Mouse (Mus musculus) neural tube, embryonic 12.5 days (tissue): ENCODE measurements around the gene Sgms1. TPM values are rescaled to one million over a fixed set of nuclear protein-coding genes. Genes with fewer than 3 reads are reported as not detected.

Experiments
- ATAC-seq: fragments of 200-750 bp; cut with Nextera tagmentation; 2 replicates; pipeline ENCODE4 v1.8.0; 2017; ENCODE audit warnings: low read depth, mild to moderate bottlenecking, moderate TSS enrichment, moderate library complexity; ENCODE audit not compliant: low FRiP score
- H3K27ac ChIP-seq: fragments of 300-500 bp; sonication (generic); 2 replicates; pipeline ENCODE4 v1.5.1; 2016
- H3K27me3 ChIP-seq: fragments of 300-500 bp; sonication (generic); replicated peaks from 2 replicates; pipeline ENCODE4 v1.6.1; 2016; ENCODE audit warnings: mild to moderate bottlenecking
- H3K36me3 ChIP-seq: fragments of 300-500 bp; sonication (generic); 2 replicates; pipeline ENCODE4 v1.6.1; 2016; ENCODE audit warnings: mild to moderate bottlenecking
- H3K4me1 ChIP-seq: fragments of 300-500 bp; sonication (generic); 2 replicates; pipeline ENCODE4 v1.6.1; 2016
- H3K4me2 ChIP-seq: fragments of 300-500 bp; sonication (generic); replicated peaks from 2 replicates; pipeline ENCODE4 v1.6.1; 2016; ENCODE audit warnings: mild to moderate bottlenecking
- H3K4me3 ChIP-seq: fragments of 300-500 bp; sonication (generic); 2 replicates; pipeline ENCODE4 v1.5.1; 2016
- H3K9ac ChIP-seq: fragments of 300-500 bp; sonication (generic); 2 replicates; pipeline ENCODE4 v1.6.1; 2016; ENCODE audit warnings: mild to moderate bottlenecking
- H3K9me3 ChIP-seq: fragments of 300-500 bp; sonication (generic); 2 replicates; pipeline ENCODE4 v1.6.1; 2016; ENCODE audit warnings: mild to moderate bottlenecking
- WGBS: fragments of 180-500 bp; shearing (Covaris S2); methylation state at CpG from one replicate; pipeline ENCODE4 v1.1.7; 2016; 5-methylcytosine and 5-hydroxymethylcytosine counted together
- polyA plus RNA-seq: library from polyadenylated mRNA; unstranded; fragments of >200 nt; fragmentation: Nextera tagmentation; extraction: Ambion mirVana; gene quantifications from 2 replicates; pipeline ENCODE4 v1.2.1, GENCODE M21; 2016

Gene Sgms1
- polyA plus RNA-seq, 1 experiment from 2014 or later = 17.2 TPM

GRCm38 (mm10) chr19:32252987-32253386 is 136.5 kb downstream of the Sgms1 start:
- peaks cover 9% of the 10 kb centered on the region; the same call in 1 of the 2 replicates for H3K4me1 ChIP-seq
- no peaks in the 10 kb centered on the region for H3K27me3 ChIP-seq
- H3K4me3 ChIP-seq = no peak overlapping the region
- H3K9me3 ChIP-seq = no peaks in the 10 kb centered on the region
- no peak overlapping the region for H3K4me2 ChIP-seq
- no peak overlapping the region for H3K27ac ChIP-seq
- no peak overlapping the region for H3K9ac ChIP-seq
- H3K36me3 ChIP-seq = no peaks in the 10 kb centered on the region
- WGBS = 89% methylated on average over 7 of the region's 7 CpGs
- no peak for ATAC-seq

GRCm38 (mm10) chr19:32252451-32252850 is 137.1 kb downstream of the Sgms1 start:
- Histone ChIP-seq H3K27me3 (no peaks in the 10 kb centered on the region), H3K9ac (no peak overlapping the region), H3K4me3 (no peak overlapping the region), H3K4me1 (peaks cover 9% of the 10 kb centered on the region; the same call in 1 of the 2 replicates), H3K4me2 (no peak overlapping the region), H3K9me3 (no peaks in the 10 kb centered on the region), H3K27ac (no peak overlapping the region), H3K36me3 (no peaks in the 10 kb centered on the region)
- no peak for ATAC-seq
- 80% methylated on average over 3 of the region's 3 CpGs for WGBS

DNA sequence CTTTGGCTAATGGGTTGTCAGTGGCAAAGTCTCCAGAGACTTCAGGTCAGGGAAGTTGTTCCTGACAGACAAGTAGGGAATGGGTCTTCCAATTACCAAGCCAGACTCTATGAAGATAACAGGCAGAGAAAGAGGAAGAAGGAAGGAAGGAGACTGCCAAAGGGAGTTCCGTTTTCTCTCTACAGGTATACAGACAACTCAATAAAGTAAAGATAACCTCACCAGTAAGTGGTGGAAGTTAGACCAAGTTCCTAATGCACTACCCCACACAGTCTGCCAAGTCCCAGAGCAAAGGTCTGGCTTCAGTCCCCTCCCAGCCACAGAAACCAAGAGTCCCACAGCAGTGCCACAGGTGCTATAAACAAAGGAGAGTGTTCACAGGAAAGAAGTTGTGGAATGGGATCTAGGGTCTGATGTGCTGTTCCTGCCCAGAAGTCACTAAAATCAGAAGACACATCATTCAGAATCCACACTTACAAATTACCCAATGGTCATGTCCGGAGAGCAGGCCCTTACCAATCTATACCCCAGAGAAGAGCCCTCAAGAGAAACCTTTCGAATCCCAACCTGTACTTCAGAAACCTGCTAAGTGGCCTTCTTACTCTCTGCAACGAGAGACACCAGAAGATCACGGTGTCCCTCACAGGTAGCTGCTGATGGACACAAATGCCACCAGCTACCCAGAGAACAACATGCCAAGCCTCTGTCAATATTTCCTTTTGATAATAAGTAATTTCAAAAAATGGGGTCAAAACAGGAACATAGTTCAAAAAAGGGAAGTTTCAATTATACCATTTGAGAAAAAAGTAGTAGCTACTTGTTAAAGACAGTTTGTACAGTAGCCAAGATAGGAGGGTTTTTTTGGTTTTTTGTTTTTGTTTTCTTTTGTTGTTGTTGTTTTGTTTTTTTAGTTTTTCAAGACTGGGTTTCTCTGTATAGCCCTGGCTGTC is 140.1 kb downstream of the Sgms1 start:
- H3K4me1 ChIP-seq = no peaks in the 10 kb centered on the region
- ATAC-seq = no peak
- H3K9ac ChIP-seq = no peak overlapping the region
- H3K9me3 ChIP-seq = no peaks in the 10 kb centered on the region
- no peaks in the 10 kb centered on the region for H3K27me3 ChIP-seq
- 93% methylated on average over 5 of the region's 5 CpGs for WGBS
- no peak overlapping the region for H3K4me3 ChIP-seq
- no peak overlapping the region for H3K27ac ChIP-seq
- no peak overlapping the region for H3K4me2 ChIP-seq
- no peaks in the 10 kb centered on the region for H3K36me3 ChIP-seq

DNA sequence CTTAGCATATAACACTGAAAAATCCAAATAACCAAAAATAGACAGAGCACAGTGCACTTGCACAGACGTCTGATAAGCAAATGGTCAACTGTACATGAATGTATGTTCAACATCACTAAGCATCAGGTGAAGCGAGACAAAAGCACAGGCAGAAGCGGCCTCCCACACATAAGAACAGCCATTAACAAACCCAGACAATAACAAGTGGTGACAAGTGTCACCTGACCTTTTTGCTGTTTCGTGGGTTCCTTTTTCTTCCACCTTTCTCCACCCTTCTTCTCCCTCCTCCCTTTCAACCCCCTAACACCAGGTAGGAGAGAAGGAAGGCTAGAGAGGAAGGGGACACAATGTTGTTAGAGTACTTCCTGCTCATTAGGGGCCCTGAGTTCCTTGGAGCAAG is 144.6 kb downstream of the Sgms1 start:
- Histone ChIP-seq H3K4me2 (no peak overlapping the region), H3K4me3 (no peak overlapping the region), H3K36me3 (no peaks in the 10 kb centered on the region)

GRCm38 (mm10) chr19:32243246-32243645 is 146.3 kb downstream of the Sgms1 start:
- no peaks in the 10 kb centered on the region for H3K27me3 ChIP-seq
- no peaks in the 10 kb centered on the region for H3K36me3 ChIP-seq
- no peak overlapping the region for H3K4me2 ChIP-seq
- H3K9me3 ChIP-seq = no peaks in the 10 kb centered on the region
- no peak overlapping the region for H3K9ac ChIP-seq
- no peak overlapping the region for H3K4me3 ChIP-seq
- no peak overlapping the region for H3K27ac ChIP-seq
- ATAC-seq = no peak
- H3K4me1 ChIP-seq = no peaks in the 10 kb centered on the region
- WGBS = 95% methylated on average over 9 of the region's 9 CpGs

More for the DNA sequence above, 144.6 kb downstream of the Sgms1 start:
- no peak overlapping the region for H3K9ac ChIP-seq
- no peaks in the 10 kb centered on the region for H3K9me3 ChIP-seq
- no peak for ATAC-seq
- no peaks in the 10 kb centered on the region for H3K27me3 ChIP-seq
- no peaks in the 10 kb centered on the region for H3K4me1 ChIP-seq
- WGBS = 86% methylated on average over 4 of the region's 4 CpGs
- H3K27ac ChIP-seq = no peak overlapping the region

DNA sequence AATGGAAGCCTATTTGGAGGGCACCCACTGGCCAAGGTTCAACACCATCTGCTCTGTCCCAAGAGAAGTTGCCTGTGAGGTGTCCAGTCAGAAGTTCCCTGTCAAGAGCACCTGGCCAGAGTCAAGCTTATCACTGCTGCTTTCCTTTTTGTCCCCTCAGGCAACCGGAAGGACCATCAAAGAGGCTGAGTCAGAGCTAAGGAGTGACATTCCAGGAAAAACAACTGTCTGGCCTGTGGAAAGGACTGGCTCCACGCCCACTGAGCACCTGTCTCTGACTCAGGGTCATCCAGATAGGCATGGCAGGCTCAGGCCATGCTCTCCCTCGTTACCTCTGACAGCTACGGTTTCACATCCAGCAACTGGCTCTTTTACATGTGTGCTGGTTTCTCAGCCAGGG is 147.4 kb downstream of the Sgms1 start:
- Histone ChIP-seq H3K27me3 (no peaks in the 10 kb centered on the region), H3K4me1 (no peaks in the 10 kb centered on the region), H3K36me3 (no peaks in the 10 kb centered on the region), H3K4me2 (no peak overlapping the region), H3K27ac (no peak overlapping the region), H3K9ac (no peak overlapping the region), H3K4me3 (no peak overlapping the region), H3K9me3 (no peaks in the 10 kb centered on the region)
- 84% methylated on average over 4 of the region's 4 CpGs for WGBS
- ATAC-seq = no peak

DNA sequence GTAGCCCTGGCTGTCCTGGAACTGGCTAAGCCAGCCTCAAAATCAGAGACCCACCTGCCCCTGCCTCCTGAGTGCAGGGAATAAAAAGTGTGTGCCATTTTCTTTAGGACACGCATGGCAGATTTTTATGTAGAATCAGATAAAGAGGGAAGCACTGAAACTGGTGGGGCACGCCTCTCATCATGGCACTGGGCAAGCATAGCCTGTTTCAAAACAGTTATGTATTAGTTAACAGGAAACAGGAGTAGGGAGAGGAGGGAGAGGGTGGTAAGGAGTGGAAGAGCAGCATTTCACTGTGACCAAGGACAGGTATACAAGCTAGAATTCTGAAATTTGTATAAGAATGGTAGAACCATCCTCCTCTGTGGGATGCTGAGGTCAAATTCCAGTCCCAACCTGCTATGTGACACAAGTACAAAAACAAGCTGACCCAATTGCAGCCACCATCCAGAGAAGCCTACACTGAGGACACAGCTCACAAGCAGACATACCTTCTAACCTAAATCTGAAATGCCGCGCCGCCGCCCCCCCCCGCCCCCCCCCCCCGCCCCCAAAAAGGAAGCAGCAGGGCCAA is 149.0 kb downstream of the Sgms1 start:
- Histone ChIP-seq H3K4me1 (no peaks in the 10 kb centered on the region), H3K4me3 (no peak overlapping the region), H3K36me3 (no peaks in the 10 kb centered on the region), H3K27me3 (no peaks in the 10 kb centered on the region), H3K9me3 (no peaks in the 10 kb centered on the region), H3K27ac (no peak overlapping the region), H3K9ac (no peak overlapping the region), H3K4me2 (no peak overlapping the region)
- 85% methylated on average over 8 of the region's 8 CpGs for WGBS
- ATAC-seq = no peak

DNA sequence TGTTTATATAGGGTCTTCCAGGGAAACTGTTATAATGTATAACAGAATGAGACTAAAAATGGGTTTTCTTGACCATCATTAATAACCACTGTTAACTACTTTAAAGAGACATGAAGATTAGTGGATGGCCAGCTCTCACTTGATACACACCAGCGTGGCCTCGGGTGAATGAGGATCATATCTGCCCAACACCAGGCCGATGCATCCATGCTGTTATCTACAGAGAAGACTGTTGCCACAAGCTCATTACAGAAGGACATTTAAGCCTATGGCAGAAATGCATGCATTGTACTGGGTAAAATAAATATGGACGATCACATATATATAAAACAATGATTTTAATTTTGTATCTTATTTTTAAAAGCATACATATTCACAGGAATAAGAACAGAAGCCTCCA is 149.6 kb downstream of the Sgms1 start:
- 94% methylated on average over 4 of the region's 4 CpGs for WGBS
- Histone ChIP-seq H3K9me3 (no peaks in the 10 kb centered on the region), H3K27me3 (no peaks in the 10 kb centered on the region), H3K9ac (no peak overlapping the region), H3K4me1 (no peaks in the 10 kb centered on the region), H3K4me2 (no peak overlapping the region), H3K36me3 (no peaks in the 10 kb centered on the region), H3K27ac (no peak overlapping the region), H3K4me3 (no peak overlapping the region)
- ATAC-seq = no peak

- H3K36me3 ChIP-seq = no peaks in the 10 kb centered on the region
- no peaks in the 10 kb centered on the region for H3K27me3 ChIP-seq
- H3K4me2 ChIP-seq = no peak overlapping the region
- no peaks in the 10 kb centered on the region for H3K9me3 ChIP-seq
- 92% methylated on average over 5 of the region's 6 CpGs for WGBS
- no peak overlapping the region for H3K4me3 ChIP-seq
- H3K9ac ChIP-seq = no peak overlapping the region
- no peak for ATAC-seq
- no peaks in the 10 kb centered on the region for H3K4me1 ChIP-seq
- no peak overlapping the region for H3K27ac ChIP-seq
These were observed 150.1 kb downstream of the Sgms1 start for GRCm38 (mm10) chr19:32239459-32239792.

GRCm38 (mm10) chr19:32238722-32239458 is 150.6 kb downstream of the Sgms1 start:
- Histone ChIP-seq H3K36me3 (no peaks in the 10 kb centered on the region), H3K9me3 (no peaks in the 10 kb centered on the region), H3K4me1 (no peaks in the 10 kb centered on the region), H3K27me3 (no peaks in the 10 kb centered on the region), H3K4me3 (no peak overlapping the region), H3K9ac (no peak overlapping the region), H3K4me2 (no peak overlapping the region), H3K27ac (no peak overlapping the region)
- no peak for ATAC-seq
- 83% methylated on average over 11 of the region's 11 CpGs for WGBS

DNA sequence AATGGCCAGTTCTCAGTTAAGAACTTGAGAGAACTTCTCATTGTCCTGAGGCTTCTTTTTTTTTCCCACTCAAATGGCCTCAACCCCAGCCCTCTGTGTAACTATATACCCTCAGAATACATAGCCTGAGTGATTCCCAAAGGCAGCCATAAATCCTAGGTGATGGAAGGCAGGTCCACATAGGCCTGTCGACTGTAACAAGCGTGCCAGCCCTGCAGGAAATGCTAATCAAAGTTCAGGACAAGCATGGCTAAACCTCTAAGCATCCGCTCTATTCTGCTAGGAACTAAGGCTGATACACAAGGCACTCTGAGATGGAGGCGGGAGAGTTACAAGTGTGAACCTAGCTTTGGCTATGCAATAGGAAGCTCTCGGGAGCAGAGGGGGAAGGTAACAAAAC is 151.8 kb downstream of the Sgms1 start:
- Histone ChIP-seq H3K4me2 (no peak overlapping the region), H3K27ac (no peak overlapping the region), H3K27me3 (no peaks in the 10 kb centered on the region), H3K4me1 (no peaks in the 10 kb centered on the region), H3K4me3 (no peak overlapping the region), H3K9ac (no peak overlapping the region), H3K36me3 (no peaks in the 10 kb centered on the region), H3K9me3 (no peaks in the 10 kb centered on the region)
- WGBS = 44% methylated on average over 5 of the region's 5 CpGs
- no peak for ATAC-seq

DNA sequence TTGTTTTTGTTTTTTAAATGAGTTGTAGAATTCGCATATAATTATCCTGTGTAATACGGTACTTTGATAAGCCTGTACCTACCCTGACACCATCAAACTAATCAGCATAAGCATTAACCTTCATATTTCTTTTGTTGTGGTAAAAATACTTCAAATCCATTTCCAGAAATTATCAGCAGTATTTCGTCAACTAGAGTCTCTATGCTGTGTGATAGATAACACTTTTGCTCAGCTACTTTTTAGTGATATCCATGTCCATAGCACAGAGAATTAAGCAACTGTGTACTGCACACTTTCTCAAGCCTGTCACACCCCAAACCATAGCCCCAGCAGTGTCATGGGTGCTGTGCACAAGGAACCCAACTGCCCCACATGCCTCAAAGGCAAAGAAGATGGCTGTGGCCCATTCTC is 152.3 kb downstream of the Sgms1 start:
- Histone ChIP-seq H3K27ac (no peak overlapping the region), H3K4me1 (no peaks in the 10 kb centered on the region), H3K27me3 (no peaks in the 10 kb centered on the region), H3K4me3 (no peak overlapping the region), H3K9ac (no peak overlapping the region), H3K9me3 (no peaks in the 10 kb centered on the region), H3K36me3 (no peaks in the 10 kb centered on the region), H3K4me2 (no peak overlapping the region)
- no peak for ATAC-seq
- 89% methylated on average over 3 of the region's 3 CpGs for WGBS
